Mouse (Mus musculus): ENCODE measurements around the gene Acad8. TPM values are rescaled to one million over a fixed set of nuclear protein-coding genes. Genes with fewer than 3 reads are reported as not detected.

Gene Acad8
- 12.6 and 33.5 TPM in 2 replicates for polyA plus RNA-seq (2012; rRNA removed; ENCODE audit: low replicate concordance)

DNA sequence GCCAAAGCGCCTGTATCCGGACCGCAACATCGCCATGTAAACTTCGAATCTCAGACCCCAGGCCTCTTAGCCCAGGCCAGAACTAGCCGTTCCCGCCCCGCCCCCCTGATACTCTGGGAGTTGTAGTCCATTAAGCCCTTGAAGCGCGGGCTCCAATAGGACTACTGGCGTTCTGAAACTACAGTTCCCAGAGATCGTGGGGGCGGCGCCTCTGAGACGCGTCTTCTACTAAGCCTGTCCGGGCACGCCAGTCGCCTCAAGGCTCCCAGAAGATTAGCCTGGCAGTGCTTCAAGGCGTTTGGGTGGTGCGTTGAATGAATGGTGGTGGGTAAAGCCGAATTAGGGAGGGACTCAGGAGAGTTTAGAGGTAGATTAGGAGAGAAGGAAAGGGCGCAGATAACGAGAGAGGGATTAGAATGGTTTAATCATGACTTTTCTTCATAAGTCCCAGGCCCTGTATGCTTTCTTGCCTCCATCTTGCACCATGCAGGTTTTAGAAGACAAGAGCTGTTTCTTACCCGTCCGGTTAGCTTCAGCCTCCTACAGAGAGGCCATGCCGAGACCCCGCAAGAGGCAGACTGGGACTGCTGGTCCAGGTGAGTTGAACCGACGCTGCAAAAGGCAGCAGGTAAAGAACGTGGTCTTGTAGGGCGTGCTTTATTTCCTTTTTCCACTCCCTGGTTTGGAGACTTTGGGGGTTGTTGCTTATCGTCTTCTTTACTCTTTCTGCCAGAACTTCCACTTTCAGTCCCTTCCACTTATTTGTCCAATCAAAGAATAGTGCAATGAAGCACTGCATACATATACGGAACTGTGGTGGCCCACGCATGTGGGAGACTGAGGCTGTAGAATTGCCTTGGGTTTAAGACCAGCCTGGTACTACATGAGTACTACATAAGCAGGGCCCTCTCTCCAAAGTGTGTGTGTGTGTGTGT, at the start of gene Acad8, which contains the start of gene Thyn1:
Acad8 (minus strand) TSS at position 106 of the 935 bp plus-strand sequence.
Thyn1 (plus strand) TSS at position 250 of the 935 bp plus-strand sequence.

DNA sequence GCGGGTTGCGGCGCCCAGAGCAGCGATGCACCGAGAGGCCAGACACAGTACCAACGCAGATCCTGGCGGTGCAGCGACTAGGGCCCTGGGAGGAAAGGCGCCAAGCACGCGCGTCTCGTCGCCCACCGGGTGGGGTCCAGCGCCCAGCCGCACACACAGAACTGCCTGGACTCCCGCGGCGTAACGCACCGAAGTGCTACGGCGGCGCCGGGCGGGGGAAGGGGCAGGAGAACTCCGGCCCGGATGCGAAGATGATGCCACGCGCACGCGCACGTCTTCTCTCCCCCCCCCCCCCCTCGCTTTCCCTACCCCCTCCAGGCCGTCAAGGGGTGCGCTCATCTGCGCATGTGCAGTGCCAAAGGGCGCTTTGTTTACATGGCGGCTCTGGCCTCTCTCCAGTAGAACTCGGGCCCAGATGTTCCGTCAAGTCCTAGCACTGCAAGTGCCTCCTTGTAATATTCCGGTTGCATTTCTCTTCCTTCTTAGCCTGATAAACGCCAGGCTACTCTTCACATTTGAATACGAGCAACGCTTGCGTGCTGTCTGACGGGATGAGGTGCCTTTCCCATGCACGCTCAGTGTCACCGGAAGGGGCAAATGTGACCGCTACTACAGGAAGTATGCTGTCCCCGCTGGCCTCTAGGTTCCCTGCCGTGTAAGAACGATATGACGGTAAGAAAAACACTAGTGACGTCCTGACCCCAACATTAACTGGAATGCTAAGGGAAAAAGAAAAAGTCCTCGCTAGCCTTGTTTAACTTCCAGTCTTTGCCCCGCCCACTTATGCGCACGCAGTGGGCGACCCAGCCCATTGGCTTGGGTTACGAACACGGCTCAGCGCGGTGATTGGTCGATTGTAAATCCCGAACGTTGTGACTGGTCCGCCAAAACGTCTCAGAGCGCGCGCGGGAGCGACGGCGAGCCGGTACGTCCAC, 30.7 kb upstream of the Acad8 start, which contains the start of the genes Vps26b and Ncapd3:
Vps26b (minus strand) TSS at position 238 of the 935 bp plus-strand sequence.
Ncapd3 (plus strand) TSS at position 348 of the 935 bp plus-strand sequence.

Other genes with a start within 250 kb of the Acad8 start
- gene Glb1l2, start 193.1 kb downstream of the Acad8 start, polyA plus RNA-seq (2012; rRNA removed; ENCODE audit: low replicate concordance), result 46.2 and 111 TPM in 2 replicates
- gene Glb1l3, start 138.7 kb downstream of the Acad8 start, polyA plus RNA-seq (2012; rRNA removed; ENCODE audit: low replicate concordance), result not detected in 2 replicates
- 0.33 TPM in 1 of 2 replicates, not detected in the other for gene Gm1110, start 76.5 kb downstream of the Acad8 start, polyA plus RNA-seq (2012; rRNA removed; ENCODE audit: low replicate concordance)
- gene Thyn1, start 144 bp upstream of the Acad8 start, polyA plus RNA-seq (2012; rRNA removed; ENCODE audit: low replicate concordance), result 3.7 and 9.2 TPM in 2 replicates
- gene Vps26b, start 30.5 kb upstream of the Acad8 start, polyA plus RNA-seq (2012; rRNA removed; ENCODE audit: low replicate concordance), result 29.1 and 55.4 TPM in 2 replicates
- gene Ncapd3, start 30.6 kb upstream of the Acad8 start, polyA plus RNA-seq (2012; rRNA removed; ENCODE audit: low replicate concordance), result 14.2 and 17.5 TPM in 2 replicates
- gene Jam3, start 155.9 kb upstream of the Acad8 start, polyA plus RNA-seq (2012; rRNA removed; ENCODE audit: low replicate concordance), result 14.6 and 24.4 TPM in 2 replicates